Mouse (Mus musculus) midbrain, postnatal 0 days (tissue): Measurements from ENCODE around the gene 9330182L06Rik. TPM values are rescaled to one million over a fixed set of nuclear protein-coding genes. Genes with fewer than 3 reads are reported as not detected.

ENCODE experiments used
- ATAC-seq: fragments of 200-750 bp; cut with Nextera tagmentation; 2 replicates; pipeline ENCODE4 v1.8.0; 2017; ENCODE audit warnings: moderate number of reproducible peaks, mild to moderate bottlenecking, moderate TSS enrichment, moderate library complexity; ENCODE audit not compliant: low FRiP score
- DNase-seq: peaks from one replicate; pipeline ENCODE4 v3.0.0-alpha.2; 2015; ENCODE audit warnings: low spot score
- H3K27ac ChIP-seq: fragments of 300-500 bp; sonication (generic); 2 replicates; pipeline ENCODE4 v1.5.1; 2014; ENCODE audit warnings: low read depth, mild to moderate bottlenecking, low read length, mixed read lengths
- H3K27me3 ChIP-seq: fragments of 300-500 bp; sonication (generic); 2 replicates; pipeline ENCODE4 v1.6.1; 2014; ENCODE audit warnings: low read length, control low read depth, mixed read lengths; ENCODE audit not compliant: insufficient read depth
- H3K36me3 ChIP-seq: fragments of 300-500 bp; sonication (generic); 2 replicates; pipeline ENCODE4 v1.6.1; 2014; ENCODE audit warnings: low read length, control low read depth, mixed read lengths; ENCODE audit not compliant: insufficient read depth
- H3K4me1 ChIP-seq: fragments of 300-500 bp; sonication (generic); 2 replicates; pipeline ENCODE4 v1.6.1; 2014; ENCODE audit warnings: mild to moderate bottlenecking, control low read depth, antibody characterized with exemption, low read length, mixed read lengths; ENCODE audit not compliant: insufficient read depth
- H3K4me2 ChIP-seq: fragments of 300-500 bp; sonication (generic); 2 replicates; pipeline ENCODE4 v1.6.1; 2014; ENCODE audit warnings: low read depth, mild to moderate bottlenecking, low read length, mixed read lengths; ENCODE audit not compliant: poor library complexity, severe bottlenecking
- H3K4me3 ChIP-seq: fragments of 300-500 bp; sonication (generic); 2 replicates; pipeline ENCODE4 v1.5.1; 2014; ENCODE audit warnings: low read depth, mild to moderate bottlenecking, low read length, moderate library complexity
- H3K9ac ChIP-seq: fragments of 300-500 bp; sonication (generic); replicated peaks from 2 replicates; pipeline ENCODE4 v1.6.1; 2014; ENCODE audit warnings: mild to moderate bottlenecking, low read length, moderate library complexity, mixed read lengths; ENCODE audit not compliant: poor library complexity, severe bottlenecking
- H3K9me3 ChIP-seq: fragments of 300-500 bp; sonication (generic); 2 replicates; pipeline ENCODE4 v1.6.1; 2016; ENCODE audit warnings: low read length, control low read depth
- CTCF ChIP-seq: IDR thresholded peaks from 2 replicates; pipeline ENCODE4 v1.5.1; 2016; ENCODE audit warnings: antibody characterized with exemption, mild to moderate bottlenecking
- WGBS: fragments of 180-500 bp; shearing (Covaris S2); extraction: QIAGEN DNeasy Blood & Tissue Kit; methylation state at CpG from one replicate; pipeline ENCODE4 v1.1.7; 2014; 5-methylcytosine and 5-hydroxymethylcytosine counted together
- polyA plus RNA-seq: library from polyadenylated mRNA; unstranded; fragments of >200 nt; fragmentation: Nextera tagmentation; extraction: Ambion mirVana; gene quantifications from 2 replicates; pipeline ENCODE4 v1.2.1, GENCODE M21; 2015
- total RNA-seq: library from RNA; depleted of rRNA; stranded (reverse); fragments of >200 nt; gene quantifications from 2 replicates; pipeline ENCODE4 v1.2.3, GENCODE M21; 2014

The 9330182L06Rik gene
- total and polyA plus RNA-seq, 2 experiments from 2014 or later, result 26.8 to 42.9 TPM

DNA sequence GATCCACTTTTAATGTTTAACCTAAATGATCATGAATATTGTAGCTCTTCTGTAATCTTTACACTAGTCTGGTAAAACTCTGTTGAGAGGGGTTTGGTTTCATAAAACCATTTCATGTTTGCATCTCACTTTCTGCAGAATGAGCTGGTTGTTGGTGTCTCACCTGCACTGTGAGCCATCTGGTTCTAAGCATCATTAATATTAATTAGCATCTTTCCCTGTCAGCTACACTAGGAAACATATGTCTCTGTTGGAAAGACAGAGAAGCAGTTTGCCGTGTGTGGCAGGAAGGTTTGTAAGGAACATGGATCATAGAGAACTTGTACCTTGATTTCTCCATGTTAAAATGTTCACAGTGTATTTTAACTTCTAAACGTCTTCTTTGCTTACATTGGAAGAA is 158.5 kb downstream of the 9330182L06Rik start:
- no peak overlapping the region for H3K9ac ChIP-seq
- no peak overlapping the region for H3K4me3 ChIP-seq
- TF ChIP-seq CTCF, result no peak
- no peak overlapping the region for H3K27ac ChIP-seq
- H3K4me1 ChIP-seq, result no peaks in the 10 kb centered on the region
- no peaks in the 10 kb centered on the region for H3K27me3 ChIP-seq
- whole genome bisulfite sequencing, result 56% methylated on average over 2 of the region's 2 CpGs
- DNase-seq (no peak), ATAC-seq (no peak)
- no peaks in the 10 kb centered on the region for H3K9me3 ChIP-seq
- no peak overlapping the region for H3K4me2 ChIP-seq
- H3K36me3 ChIP-seq, result no peaks in the 10 kb centered on the region

DNA sequence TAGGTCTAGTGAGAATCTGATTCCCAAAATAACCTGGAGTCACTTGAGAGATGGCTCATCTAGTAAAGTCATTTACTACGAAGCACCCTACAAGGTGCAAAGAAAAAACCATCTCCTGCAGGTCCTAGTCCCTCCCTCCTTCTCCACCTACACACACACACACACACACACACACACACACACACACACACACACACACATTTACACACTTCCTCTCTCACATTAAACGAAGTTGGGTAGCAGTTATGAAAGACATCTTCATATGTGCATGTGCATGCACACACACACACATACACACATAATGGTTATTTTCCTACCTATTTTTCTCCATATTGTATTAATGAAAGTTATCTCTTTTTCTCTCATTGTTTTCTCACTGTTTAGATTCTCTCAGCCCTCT is 161.2 kb downstream of the 9330182L06Rik start:
- Histone ChIP-seq H3K9me3 (no peaks in the 10 kb centered on the region), H3K27ac (no peak overlapping the region), H3K4me1 (no peaks in the 10 kb centered on the region), H3K27me3 (no peaks in the 10 kb centered on the region), H3K9ac (no peak overlapping the region), H3K4me3 (no peak overlapping the region), H3K36me3 (0 out of 2 replicates have a peak, but pooled peaks cover 4% of the 10 kb centered on the region), H3K4me2 (no peak overlapping the region)
- TF ChIP-seq CTCF, result no peak
- ATAC-seq (no peak), DNase-seq (no peak)
- WGBS, result 79% methylated on average over 2 of the region's 2 CpGs

DNA sequence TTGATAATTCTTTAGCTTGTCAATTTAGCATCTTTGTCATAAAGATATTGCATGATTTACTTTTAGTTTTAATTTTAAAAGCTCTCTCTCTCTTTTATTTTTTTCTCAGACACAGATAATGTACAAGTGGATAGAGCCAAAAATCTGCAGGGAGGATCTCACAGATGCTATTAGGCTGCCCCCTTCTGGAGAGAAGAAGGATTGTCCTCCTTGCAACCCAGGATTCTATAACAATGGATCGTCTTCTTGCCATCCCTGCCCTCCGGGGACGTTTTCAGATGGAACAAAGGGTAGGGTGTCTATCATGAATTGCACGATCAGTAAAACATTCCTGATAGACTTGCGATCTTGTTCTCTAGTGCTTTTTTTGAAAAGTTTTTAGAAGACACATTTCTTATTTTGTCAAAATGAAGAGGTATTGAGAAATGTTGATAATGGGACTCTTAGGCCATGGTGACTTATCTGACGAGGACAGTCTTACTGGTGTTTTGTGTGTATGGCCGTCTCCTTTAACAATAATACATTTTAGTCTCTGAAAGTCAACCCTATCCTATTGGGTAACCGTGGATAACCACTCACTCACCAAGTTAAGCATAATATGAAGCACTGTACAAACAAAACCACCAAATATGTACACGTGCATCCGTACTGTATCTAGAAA is 161.8 kb downstream of the 9330182L06Rik start:
- no peak overlapping the region for H3K27ac ChIP-seq
- H3K4me2 ChIP-seq, result no peak overlapping the region
- no peaks in the 10 kb centered on the region for H3K27me3 ChIP-seq
- H3K9me3 ChIP-seq, result no peaks in the 10 kb centered on the region
- WGBS, result 44% methylated on average over 10 of the region's 10 CpGs
- no peak overlapping the region for H3K4me3 ChIP-seq
- H3K9ac ChIP-seq, result no peak overlapping the region
- TF ChIP-seq CTCF, result peak; percentile 93
- ATAC-seq, result peak; percentile 81; the same call in 1 of the 2 replicates
- DNase-seq, result peak; percentile 85
- no peaks in the 10 kb centered on the region for H3K4me1 ChIP-seq
- 0 out of 2 replicates have a peak, but pooled peaks cover 4% of the 10 kb centered on the region for H3K36me3 ChIP-seq

DNA sequence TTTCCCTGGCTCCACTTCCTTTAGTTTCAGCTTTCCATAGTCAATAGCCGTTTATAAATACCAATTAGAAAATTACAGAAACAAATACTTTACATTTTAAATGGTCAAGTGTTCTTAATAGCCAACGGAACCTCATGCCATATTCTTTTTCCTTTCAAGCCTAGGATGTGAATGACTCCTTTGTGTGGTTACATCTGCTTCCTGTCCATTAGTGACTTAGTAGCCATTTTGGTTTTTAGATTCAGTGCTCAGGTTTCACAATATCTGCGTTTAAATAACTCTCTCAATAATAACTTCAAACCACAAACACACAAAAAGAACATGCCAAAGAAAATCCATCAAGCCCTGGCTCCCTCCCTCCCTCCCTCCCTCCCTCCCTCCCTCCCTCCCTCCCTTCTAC is 162.8 kb downstream of the 9330182L06Rik start:
- Histone ChIP-seq H3K4me1 (no peaks in the 10 kb centered on the region), H3K36me3 (0 out of 2 replicates have a peak, but pooled peaks cover 4% of the 10 kb centered on the region), H3K9me3 (no peaks in the 10 kb centered on the region), H3K27ac (no peak overlapping the region), H3K4me2 (no peak overlapping the region), H3K4me3 (no peak overlapping the region), H3K27me3 (no peaks in the 10 kb centered on the region), H3K9ac (no peak overlapping the region)
- no peak for TF ChIP-seq CTCF
- ATAC-seq (no peak), DNase-seq (no peak)
- WGBS, result 78% methylated on average over 3 of the region's 3 CpGs

DNA sequence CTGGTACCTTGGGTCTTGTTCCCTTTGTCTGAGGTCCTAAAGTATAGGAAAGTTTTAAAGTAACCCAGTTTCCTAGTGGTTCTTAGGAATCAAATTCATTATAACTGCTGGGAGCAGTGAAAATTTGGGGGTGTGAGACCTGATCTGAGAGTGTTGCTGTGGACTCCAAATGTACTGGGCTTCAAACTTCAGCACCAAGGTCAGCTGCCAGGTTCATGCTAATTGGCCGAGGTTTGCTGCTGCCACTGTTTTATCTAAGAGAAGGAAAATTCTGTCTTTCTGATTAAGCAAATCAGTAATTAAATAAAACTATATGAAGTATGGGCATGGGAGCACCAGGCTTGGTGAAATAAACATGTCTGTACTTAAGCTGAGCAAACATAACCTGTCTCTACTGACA is 180.2 kb downstream of the 9330182L06Rik start:
- Histone ChIP-seq H3K27me3 (no peaks in the 10 kb centered on the region), H3K9ac (no peak overlapping the region), H3K4me1 (no peaks in the 10 kb centered on the region), H3K4me2 (no peak overlapping the region), H3K9me3 (no peaks in the 10 kb centered on the region), H3K4me3 (no peak overlapping the region), H3K27ac (no peak overlapping the region), H3K36me3 (no peaks in the 10 kb centered on the region)
- ATAC-seq, result no peak
- no peak for DNase-seq
- 25% methylated on average over 1 of the region's 1 CpGs for WGBS
- no peak for TF ChIP-seq CTCF

DNA sequence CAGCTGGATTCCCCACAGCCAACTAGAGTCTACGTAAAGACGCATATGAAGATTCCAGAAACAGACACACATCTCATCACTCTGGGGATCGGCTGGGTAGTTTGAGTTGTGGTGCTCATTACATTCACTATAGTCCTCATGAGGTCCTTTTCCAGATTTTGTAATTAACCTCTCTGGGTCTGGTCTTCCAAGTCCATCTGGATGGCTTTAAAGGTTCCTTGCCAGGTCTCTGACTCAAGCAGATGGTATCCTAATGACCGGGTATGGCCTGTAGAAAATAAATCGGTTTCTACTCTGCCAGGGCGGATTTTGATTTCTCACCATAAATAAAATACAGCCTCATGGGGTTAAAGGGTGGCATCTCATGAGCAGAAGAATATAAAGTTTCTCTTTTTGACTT is 183.0 kb downstream of the 9330182L06Rik start:
- 94% methylated on average over 6 of the region's 6 CpGs for WGBS
- ATAC-seq, result no peak; the same call in 1 of the 2 replicates
- TF ChIP-seq CTCF, result no peak

More for the DNA sequence above, 183.0 kb downstream of the 9330182L06Rik start:
- Histone ChIP-seq H3K27me3 (no peaks in the 10 kb centered on the region), H3K4me2 (no peak overlapping the region), H3K4me1 (no peaks in the 10 kb centered on the region), H3K4me3 (no peak overlapping the region), H3K27ac (no peak overlapping the region), H3K36me3 (no peaks in the 10 kb centered on the region), H3K9ac (no peak overlapping the region), H3K9me3 (no peaks in the 10 kb centered on the region)
- DNase-seq, result peak; percentile 18
